Mouse (Mus musculus): ENCODE results near the gene Akap7.

Gene Akap7

DNA sequence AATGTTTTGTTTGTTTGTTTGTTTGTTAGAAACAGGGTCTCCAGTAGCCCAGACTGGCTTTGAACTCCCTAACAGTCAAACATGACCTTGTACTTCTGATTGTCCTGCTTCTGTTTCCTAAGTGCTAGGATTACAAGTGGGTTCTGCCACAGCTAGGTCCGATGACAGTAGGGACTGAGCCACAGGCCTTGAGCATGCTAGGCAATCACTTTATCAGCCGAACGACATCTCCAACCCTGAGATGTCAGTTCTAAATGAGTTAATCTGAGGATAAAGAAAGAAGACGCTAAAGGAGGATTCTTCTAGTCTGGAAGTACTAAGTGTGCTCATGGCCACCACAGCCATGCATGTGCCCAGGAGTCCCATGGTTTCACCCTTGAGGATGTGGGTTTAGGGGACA lies 3.1 kb upstream of the Akap7 start:
- TF ChIP-seq GATA4 (IDR thresholded peaks at IDR 0.05; ENCODE audit: insufficient replicate concordance, low read length), result no peak

DNA sequence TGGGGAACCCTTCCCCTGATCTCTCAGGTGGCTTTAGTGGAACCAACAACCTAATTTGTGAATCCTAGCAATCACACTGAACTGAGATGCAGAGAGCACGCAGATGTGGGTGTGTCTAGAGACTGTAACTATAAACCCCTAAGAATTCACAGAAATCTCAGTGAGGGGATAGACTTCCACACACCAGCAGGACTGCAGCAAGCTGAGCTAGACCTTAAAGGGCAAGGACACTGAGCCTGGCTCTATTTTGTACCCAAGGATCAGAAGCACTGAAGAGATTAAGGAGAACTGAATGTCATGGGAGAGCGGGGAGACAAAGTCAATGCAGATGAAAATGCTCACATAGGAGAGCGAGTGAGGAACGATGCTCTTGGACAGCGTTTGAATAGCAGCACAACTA lies 2.3 kb upstream of the Akap7 start:
- TF ChIP-seq GATA4 (IDR thresholded peaks at IDR 0.05; ENCODE audit: insufficient replicate concordance, low read length), result no peak

DNA sequence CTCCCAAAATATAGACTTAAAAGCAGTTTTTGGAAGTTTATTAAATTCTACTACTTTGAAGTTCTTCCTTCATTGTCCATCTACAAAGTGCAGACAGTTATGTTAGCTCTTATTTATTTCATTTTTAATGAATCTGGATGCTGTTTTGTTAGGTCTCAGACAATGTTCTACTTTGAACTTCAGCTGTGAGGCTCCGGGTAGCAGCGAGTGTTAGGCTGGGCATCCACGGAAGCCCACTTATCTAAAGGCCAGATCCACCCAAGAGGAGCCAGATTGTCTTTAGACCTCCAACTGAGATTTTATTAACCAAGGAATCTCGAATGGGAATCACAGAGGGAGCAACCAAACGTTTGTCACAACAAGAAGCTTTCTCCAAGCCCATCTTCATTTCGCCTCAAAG lies 2.5 kb downstream of the Akap7 start:
- TF ChIP-seq GATA4 (IDR thresholded peaks at IDR 0.05; ENCODE audit: insufficient replicate concordance, low read length), result no peak

DNA sequence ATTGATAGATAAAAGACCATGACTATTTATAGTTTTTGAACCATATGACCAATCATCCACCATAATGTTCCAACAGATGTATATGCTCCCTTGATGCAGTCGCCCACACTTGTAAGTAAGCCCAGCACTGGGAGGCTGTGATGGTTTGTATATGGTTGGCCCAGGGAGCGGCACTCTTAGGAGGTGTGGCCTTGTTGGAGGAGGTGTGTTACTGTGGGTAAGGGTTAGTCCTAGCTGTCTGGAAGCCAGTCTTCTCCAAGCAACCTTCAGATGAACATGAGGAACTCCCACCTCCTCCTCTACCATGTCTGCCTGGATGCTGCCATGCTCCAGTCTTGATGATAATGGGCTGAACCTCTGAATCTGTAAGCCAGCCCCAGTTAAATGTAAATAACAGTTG lies 3.1 kb downstream of the Akap7 start:
- TF ChIP-seq GATA4 (IDR thresholded peaks at IDR 0.05; ENCODE audit: insufficient replicate concordance, low read length), result no peak

DNA sequence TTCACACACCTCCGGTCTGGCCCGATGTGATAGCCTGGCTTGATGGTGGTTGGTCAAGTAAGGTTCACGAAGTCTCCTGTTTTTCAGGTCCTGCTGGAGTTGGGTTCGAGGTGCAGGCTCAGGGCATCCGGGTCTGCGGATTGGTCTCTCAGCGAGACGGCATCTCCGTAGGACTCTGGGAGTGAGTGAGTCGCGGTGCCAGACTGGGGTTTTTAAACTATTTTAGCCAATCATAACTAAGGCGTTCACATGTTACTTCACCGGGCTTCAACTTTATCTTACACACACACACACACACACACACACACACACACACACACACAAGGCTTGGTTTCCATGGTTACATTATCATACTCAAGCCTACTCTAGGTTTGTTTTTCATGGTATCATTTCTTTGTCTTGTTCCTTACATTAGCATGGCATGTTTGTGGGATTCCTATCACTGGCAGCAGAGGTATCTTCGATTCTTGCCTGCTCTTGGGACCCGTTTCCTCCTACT lies 8.6 kb downstream of the Akap7 start:
- TF ChIP-seq GATA4 (IDR thresholded peaks at IDR 0.05; ENCODE audit: insufficient replicate concordance, low read length), result no peak

DNA sequence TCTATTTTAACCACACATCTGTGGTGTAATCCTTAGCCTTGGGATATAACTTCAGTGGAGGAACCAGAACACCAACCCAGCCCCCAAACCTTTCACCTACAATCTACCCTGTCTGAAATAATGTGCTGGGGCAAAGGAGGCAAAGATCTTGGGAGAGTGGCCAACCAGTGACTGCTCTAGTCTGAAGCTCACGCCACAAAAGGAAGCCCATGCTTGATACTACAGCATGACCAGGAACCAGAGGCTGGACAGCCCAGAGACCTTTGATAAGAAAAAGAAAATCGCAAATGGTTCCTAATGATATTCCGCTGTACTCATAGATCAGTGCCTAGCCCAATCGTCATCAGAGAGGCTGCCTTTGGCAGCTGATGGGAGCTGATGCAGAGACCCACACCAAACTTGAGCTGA lies 9.4 kb downstream of the Akap7 start:
- TF ChIP-seq GATA4 (IDR thresholded peaks at IDR 0.05; ENCODE audit: insufficient replicate concordance, low read length), result peak; percentile 82; the same call in 1 of the 2 replicates

DNA sequence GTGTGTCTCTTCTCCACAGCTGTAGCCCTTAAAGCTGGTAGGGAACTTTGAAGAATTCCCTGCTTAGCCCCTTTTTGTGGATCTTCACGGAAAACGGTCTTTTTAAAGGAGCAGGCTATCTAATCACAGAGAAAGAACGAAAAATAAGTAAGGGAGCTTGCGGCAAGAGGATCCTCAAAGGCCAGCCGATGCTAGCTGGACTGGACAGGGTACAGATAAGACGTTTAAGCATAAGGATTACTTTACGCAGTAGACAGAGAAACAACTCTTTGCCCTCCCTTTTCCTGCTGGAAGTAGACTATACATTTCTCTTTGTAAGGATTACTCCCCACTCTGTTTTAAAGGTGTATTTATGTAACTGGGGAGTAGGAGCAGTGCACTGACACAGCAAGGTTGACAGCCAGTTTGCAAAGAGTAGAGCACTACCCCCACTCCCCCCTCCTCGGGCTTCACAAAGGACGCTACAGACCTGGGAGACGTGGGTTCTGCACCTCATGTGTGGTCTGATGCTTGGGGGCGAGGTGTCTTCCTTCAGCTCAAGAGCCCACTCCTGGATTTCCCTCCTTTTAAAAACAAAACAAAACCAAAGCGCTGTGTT lies 9.9 kb downstream of the Akap7 start:
- TF ChIP-seq GATA4 (IDR thresholded peaks at IDR 0.05; ENCODE audit: insufficient replicate concordance, low read length), result no peak

DNA sequence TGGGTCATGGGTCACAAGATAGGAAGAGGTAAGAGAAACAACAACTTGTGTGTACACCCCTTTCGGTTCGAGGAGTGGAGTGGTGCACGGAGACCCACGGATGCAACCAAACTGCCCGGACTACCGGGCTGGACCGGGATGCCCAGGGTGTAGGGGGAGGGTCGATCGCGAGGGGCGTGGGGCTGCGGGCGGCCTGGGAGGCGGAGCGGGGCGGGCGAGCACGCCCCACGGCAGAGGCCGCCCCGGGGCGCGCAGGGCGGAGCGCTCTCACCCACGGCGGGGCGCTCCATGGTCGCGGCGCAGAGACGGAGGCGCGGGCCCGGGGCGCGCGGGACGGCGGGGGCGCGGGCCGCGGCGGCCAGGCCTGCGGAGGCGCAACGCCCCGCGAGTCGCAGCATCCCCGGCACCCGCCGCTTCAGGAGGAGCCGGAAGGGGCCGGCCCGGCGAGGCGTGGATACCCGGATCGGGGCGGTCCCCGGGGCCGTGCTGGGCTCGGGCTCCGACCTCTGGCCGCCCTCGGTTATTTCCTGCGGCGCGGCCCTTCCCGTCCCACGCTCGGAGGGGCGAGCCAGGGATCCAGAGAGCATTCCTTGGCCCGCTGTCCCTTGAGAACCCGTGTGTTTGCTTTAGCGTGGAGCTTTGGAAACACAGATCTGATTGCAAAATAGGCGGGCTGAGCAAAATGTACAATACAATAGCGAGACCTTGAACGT lies 10.9 kb downstream of the Akap7 start:
- peak; percentile 76; the same call in 1 of the 2 replicates for TF ChIP-seq GATA4 (IDR thresholded peaks at IDR 0.05; ENCODE audit: insufficient replicate concordance, low read length)

DNA sequence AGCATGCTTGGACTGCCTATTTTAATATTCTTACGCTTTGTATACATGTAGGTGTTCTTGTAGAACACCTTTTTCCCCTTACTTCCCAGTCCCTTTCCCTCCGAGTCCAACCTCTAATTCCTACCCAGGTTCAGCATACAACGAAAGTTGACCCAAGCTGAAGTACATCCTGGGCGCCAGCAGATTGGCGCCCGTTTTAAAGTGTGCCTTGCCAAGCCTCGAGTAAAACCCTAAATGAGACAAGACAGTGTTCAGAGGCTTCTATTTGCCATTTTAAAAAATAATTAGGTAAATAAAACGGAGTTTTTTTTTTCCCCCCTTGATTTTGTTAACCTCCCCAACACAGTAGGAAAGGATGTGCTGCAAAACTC lies 11.4 kb downstream of the Akap7 start:
- TF ChIP-seq GATA4 (IDR thresholded peaks at IDR 0.05; ENCODE audit: insufficient replicate concordance, low read length), result no peak

DNA sequence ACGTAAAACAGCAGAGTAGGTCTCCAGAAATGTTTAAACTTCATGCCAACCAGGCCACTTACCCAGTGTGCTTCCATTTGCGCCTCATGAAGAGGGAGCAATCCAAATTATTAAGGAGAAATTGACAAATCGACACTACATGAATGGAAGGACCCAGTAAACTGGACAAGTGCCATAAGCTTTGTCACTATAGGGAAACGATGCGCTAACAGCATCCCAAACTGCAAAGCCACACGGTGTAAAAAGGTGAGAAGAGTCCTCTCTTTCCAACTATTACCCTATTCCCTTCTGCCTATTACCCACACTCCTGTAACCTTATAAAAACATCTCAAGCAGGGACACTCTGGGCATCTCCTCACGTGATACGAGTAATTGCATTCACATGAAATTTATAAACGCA lies 11.8 kb downstream of the Akap7 start:
- TF ChIP-seq GATA4 (IDR thresholded peaks at IDR 0.05; ENCODE audit: insufficient replicate concordance, low read length), result no peak

DNA sequence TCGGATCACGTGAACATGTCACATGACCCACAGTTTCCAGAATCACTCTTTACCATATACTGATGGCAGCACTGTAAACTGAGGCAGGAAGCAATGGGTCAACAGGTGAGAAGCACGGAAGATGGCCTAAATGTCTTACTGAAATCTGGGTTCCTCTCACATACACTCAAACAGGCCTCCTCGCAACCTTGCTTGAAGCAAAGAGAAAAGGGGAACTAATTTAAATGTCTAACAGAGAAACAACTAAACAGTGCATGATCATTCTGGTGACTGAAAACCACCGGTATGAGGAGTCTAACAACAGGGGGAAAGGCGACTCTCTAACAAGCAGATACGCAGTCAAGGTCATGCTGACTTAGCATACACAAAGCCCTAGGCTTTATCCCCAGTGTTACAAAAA lies 12.7 kb downstream of the Akap7 start:
- no peak for TF ChIP-seq GATA4 (IDR thresholded peaks at IDR 0.05; ENCODE audit: insufficient replicate concordance, low read length)

DNA sequence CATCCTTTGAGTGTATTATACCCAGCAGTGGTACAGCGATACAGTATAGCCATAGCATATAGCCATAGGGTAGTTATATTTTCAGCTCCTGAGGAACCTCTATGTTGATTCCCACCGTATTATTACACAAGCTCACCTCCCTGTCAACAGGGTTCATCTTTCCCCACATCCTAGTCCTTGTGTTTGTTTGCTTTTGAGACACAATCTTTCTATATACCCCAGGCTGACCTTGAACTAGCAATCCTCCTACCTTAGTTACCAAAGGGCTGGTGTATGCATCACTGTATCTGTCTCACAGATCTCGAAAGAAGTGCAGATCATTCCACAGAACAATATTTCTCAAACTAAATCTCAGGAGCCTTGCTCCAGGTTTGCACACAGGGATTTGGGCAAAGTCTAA lies 13.9 kb downstream of the Akap7 start:
- TF ChIP-seq GATA4 (IDR thresholded peaks at IDR 0.05; ENCODE audit: insufficient replicate concordance, low read length), result no peak

DNA sequence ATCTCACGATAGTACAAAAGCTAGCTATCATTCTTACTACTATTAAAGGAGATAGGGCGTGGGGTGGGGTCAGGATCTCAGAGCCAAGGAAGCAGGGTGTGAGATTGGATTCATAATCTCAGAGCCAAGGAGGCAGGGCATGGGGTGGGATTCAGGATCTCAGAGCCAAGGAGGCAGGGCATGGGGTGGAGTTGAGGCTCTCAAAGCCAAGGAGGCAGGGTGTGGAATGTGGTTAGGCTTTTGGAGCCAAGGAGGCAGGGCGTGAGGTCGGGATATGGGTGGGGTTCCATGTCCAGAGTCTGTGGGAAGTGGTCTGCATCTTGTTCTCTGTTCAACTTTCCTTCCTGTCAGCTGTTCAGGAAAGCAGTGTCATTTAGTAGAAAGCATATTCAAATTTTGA lies 16.6 kb downstream of the Akap7 start:
- TF ChIP-seq GATA4 (IDR thresholded peaks at IDR 0.05; ENCODE audit: insufficient replicate concordance, low read length), result peak; percentile 84; the same call in 1 of the 2 replicates

DNA sequence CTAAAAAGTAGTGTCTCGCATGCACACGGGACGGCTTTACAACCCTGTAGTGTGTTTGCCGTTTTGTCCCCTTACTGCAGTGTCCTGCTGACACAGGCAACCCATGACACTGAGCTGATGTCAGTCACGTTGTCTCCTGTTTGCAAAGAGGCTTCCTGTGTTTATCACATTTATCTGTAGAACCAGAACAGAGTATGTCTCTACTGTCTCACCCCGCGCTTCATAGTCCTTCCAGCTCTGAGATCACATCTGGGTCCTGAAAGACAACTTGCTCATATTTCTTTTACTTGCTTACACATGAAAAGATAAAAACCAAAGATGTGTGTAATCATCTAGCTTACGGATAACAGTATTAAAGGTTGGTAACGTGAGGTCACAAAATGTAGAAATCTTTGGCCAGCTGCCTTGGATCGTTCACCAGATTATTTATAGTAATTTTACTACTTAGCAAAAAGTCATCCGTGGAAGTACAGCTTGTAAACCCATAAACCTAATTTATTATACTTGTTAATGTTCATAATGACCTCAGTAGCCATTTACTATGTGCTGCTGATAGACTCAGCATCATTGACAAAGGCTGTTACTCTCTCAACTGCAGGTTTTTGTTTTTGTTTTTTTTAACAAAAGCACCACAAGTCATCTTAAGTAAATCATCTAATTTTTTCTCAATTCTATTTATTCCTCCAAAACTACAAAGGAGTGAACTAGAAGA lies 22.4 kb downstream of the Akap7 start:
- TF ChIP-seq GATA4 (IDR thresholded peaks at IDR 0.05; ENCODE audit: insufficient replicate concordance, low read length), result peak; percentile 24; the same call in 1 of the 2 replicates

DNA sequence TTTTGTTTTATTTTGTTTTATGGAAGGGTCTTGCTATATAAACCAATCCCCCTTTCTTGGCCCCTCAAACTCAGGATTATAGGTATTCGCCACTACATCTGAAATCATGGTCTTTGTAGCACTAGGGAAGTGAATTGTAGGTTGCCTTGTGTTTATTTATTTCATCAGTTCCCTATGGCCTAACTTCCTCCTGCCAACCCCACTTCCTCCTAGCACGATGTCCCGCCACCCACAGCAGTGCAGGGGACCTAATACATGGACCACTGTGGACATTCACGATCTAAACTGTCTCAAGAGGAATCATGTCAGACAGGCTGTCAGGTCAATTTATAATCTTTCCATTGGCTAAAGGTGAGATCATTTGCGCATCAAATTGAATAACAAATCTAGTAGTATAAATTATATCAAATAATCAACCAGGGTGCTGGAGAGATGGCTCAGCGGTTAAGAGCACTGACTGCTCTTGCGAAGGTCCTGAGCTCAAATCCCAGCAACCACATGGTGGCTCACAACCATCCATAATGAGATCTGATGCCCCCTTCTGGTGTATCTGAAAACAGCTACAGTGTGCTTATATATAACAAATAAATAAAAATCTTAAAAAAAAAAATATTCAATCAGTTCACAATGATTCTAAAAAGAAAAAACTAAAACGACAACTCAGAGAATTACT lies 23.1 kb downstream of the Akap7 start:
- no peak for TF ChIP-seq GATA4 (IDR thresholded peaks at IDR 0.05; ENCODE audit: insufficient replicate concordance, low read length)

DNA sequence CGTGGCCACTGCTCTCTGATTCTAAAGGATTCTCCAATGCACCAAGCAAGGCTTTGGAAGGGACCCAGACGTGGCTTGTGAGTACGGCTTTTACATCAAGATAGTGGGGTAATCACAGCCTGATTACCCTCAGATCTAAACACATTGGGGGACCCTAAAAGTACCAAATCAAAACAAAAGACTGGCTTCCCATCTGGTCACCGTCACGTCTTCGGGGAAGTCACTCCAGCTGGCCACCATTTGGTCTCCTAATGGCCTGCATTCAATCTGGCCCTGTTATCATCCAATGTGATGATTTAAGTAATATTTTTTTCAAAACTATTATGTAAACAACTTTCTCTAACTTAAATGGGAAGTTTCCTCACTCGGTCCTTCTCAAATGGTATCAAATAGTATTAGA lies 24.3 kb downstream of the Akap7 start:
- TF ChIP-seq GATA4 (IDR thresholded peaks at IDR 0.05; ENCODE audit: insufficient replicate concordance, low read length), result no peak

All from liver, adult (tissue).